Mouse (Mus musculus): Measurements from ENCODE around the gene Flt4. TPM values are rescaled to one million over a fixed set of nuclear protein-coding genes. Genes with fewer than 3 reads are reported as not detected.

The Flt4 gene
- polyA plus RNA-seq, 1 experiment = 0.02 TPM

DNA sequence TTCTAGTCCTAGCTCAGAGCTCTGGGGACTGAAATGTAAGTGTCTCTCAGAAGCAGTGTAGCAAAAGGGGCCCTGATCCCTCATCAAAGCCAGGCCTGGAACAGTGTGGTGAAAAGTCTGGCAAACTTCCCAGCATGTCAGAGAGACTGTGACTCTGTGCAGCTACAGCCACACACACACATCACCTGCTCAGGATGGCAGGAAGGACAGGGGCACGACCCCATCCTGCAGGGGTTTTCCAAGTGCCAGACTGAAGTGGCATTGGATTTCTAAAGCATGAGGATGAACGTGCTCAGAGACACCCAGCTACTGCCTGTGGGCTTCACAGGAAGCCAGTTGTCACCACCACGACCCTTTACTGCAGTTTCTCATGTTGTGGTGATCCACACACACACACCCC, 3.1 kb downstream of the Flt4 start:
- no peaks in the 10 kb centered on the region for H3K79me3 ChIP-seq (ENCODE audit: low read depth)
- H3K79me2 ChIP-seq (ENCODE audit: control insufficient read depth, insufficient read depth) = no peaks in the 10 kb centered on the region
- H3K27me3 ChIP-seq (ENCODE audit: control insufficient read depth, insufficient read depth, insufficient read length) = peaks cover 50% of the 10 kb centered on the region
- H3K4me3 ChIP-seq (ENCODE audit: insufficient read depth, poor library complexity, severe bottlenecking) = no peak overlapping the region
- TF ChIP-seq MYOG (IDR thresholded peaks at IDR 0.05; ENCODE audit: control insufficient read depth, extremely low read depth, insufficient read length) (no peak), CTCF (IDR thresholded peaks at IDR 0.05; ENCODE audit: control insufficient read depth, insufficient read depth, insufficient read length) (no peak), CEBPB (IDR thresholded peaks at IDR 0.05; ENCODE audit: low read depth) (no peak), USF1 (IDR thresholded peaks at IDR 0.05; ENCODE audit: low read depth) (no peak), FOSL1 (IDR thresholded peaks at IDR 0.05; ENCODE audit: insufficient read depth, low read length, poor library complexity, severe bottlenecking) (no peak), MYOD1 (IDR thresholded peaks at IDR 0.05; ENCODE audit: control insufficient read depth, insufficient read length, low read depth) (no peak), MAX (IDR thresholded peaks at IDR 0.05) (no peak)
- H3K36me3 ChIP-seq (ENCODE audit: control insufficient read depth, insufficient read depth) = no peaks in the 10 kb centered on the region
- H3ac ChIP-seq (ENCODE audit: control insufficient read depth, insufficient read length, low read depth) = no peak overlapping the region

DNA sequence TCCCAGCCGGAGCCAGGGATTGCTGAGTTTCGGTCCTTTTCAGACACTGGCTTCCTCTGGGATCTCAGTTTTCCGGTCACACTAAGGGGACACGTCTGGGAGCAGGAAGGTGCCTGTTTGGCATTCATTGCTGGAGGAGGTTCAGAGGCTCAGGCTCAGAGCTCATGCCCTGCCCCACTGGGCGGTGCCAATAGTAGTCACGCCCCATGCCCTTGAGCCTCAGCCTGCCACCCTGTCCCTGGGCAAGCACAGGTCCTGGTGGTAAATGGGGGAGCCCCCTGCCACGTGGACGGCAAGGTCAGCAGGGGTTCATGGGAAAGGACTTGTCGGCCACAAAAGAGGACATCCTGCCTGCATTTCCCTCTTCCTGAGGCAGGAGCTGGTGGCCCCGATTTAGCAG, 4.3 kb downstream of the Flt4 start:
- no peak overlapping the region for H3ac ChIP-seq (ENCODE audit: control insufficient read depth, insufficient read length, low read depth)
- TF ChIP-seq FOSL1 (IDR thresholded peaks at IDR 0.05; ENCODE audit: insufficient read depth, low read length, poor library complexity, severe bottlenecking) (no peak), CEBPB (IDR thresholded peaks at IDR 0.05; ENCODE audit: low read depth) (no peak), CTCF (IDR thresholded peaks at IDR 0.05; ENCODE audit: control insufficient read depth, insufficient read depth, insufficient read length) (no peak), MYOG (IDR thresholded peaks at IDR 0.05; ENCODE audit: control insufficient read depth, extremely low read depth, insufficient read length) (no peak), MYOD1 (IDR thresholded peaks at IDR 0.05; ENCODE audit: control insufficient read depth, insufficient read length, low read depth) (no peak), USF1 (IDR thresholded peaks at IDR 0.05; ENCODE audit: low read depth) (no peak), MAX (IDR thresholded peaks at IDR 0.05) (no peak)
- H3K79me2 ChIP-seq (ENCODE audit: control insufficient read depth, insufficient read depth) = no peaks in the 10 kb centered on the region
- H3K4me3 ChIP-seq (ENCODE audit: insufficient read depth, poor library complexity, severe bottlenecking) = no peak overlapping the region
- H3K36me3 ChIP-seq (ENCODE audit: control insufficient read depth, insufficient read depth) = no peaks in the 10 kb centered on the region
- H3K79me3 ChIP-seq (ENCODE audit: low read depth) = no peaks in the 10 kb centered on the region
- peaks cover 59% of the 10 kb centered on the region for H3K27me3 ChIP-seq (ENCODE audit: control insufficient read depth, insufficient read depth, insufficient read length)

DNA sequence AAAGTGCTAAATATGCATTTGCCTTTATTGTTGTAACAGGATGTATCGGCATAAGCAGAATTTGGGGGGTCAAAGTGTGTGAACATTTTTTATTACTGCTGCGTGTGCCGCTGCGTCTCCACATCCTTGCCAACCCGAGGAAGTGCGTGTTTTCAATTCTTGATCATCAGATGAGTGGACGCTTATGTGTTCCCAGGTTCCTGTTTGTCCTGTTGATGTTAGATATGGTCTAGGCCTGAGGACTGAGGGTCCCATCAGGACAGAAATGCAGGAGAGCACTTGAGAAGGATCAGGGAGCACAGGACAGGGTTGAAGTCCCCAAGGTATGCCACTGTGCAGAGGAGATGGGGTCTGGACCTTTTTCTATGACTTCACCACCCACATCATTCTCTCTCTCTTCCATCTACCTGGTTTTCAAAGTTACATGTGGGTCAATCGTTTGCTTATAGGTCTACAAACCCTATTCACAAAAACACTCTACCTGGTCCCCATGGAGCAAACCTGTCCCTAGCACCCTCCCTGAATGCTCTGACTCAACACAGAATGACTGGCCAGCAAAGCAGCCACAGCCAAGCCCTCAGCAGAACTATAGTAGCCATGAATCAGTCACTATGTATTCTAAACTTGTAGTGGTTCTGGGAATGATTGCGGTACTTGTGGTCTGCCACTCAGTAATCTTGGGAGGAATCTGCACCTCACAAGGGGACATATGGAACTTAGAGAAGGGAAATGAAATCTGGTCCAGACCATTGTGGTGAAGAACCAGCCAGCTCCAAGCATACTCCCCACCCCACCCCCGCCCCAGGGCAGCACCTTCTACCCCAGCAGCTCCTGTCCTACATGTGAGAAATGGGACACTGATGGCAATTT, 7.0 kb downstream of the Flt4 start:
- no peaks in the 10 kb centered on the region for H3K79me3 ChIP-seq (ENCODE audit: low read depth)
- H3K36me3 ChIP-seq (ENCODE audit: control insufficient read depth, insufficient read depth) = no peaks in the 10 kb centered on the region
- H3K4me3 ChIP-seq (ENCODE audit: insufficient read depth, poor library complexity, severe bottlenecking) = no peak overlapping the region
- peaks cover 65% of the 10 kb centered on the region for H3K27me3 ChIP-seq (ENCODE audit: control insufficient read depth, insufficient read depth, insufficient read length)
- TF ChIP-seq CTCF (IDR thresholded peaks at IDR 0.05; ENCODE audit: control insufficient read depth, insufficient read depth, insufficient read length) (no peak), FOSL1 (IDR thresholded peaks at IDR 0.05; ENCODE audit: insufficient read depth, low read length, poor library complexity, severe bottlenecking) (peak; percentile 44), MAX (IDR thresholded peaks at IDR 0.05) (peak; percentile 1)
- no peak overlapping the region for H3ac ChIP-seq (ENCODE audit: control insufficient read depth, insufficient read length, low read depth)
- H3K79me2 ChIP-seq (ENCODE audit: control insufficient read depth, insufficient read depth) = no peaks in the 10 kb centered on the region

DNA sequence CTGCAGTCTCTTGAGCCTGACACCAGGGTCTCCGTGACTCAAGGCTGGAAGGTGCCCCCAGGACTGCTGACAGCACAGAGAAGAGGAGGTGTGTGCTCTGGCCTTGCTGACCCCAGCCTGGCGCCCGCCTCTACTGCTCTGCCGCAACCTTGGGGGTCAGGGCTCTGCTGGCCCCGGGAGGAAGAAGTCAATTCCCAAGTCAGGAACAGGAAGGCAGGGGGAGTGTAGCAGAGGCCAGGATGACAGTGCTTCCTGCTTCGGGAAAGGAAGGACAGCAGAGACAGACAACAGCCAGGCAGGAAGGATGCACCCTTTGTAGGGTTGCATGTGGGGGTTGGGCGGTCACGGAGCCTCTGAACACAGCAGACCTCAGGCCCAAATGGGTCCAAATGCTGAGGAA, 9.4 kb downstream of the Flt4 start:
- H3K27me3 ChIP-seq (ENCODE audit: control insufficient read depth, insufficient read depth, insufficient read length) = peaks cover 62% of the 10 kb centered on the region
- H3K79me2 ChIP-seq (ENCODE audit: control insufficient read depth, insufficient read depth) = no peaks in the 10 kb centered on the region
- H3ac ChIP-seq (ENCODE audit: control insufficient read depth, insufficient read length, low read depth) = no peak overlapping the region
- no peak for TF ChIP-seq MYOG (IDR thresholded peaks at IDR 0.05; ENCODE audit: control insufficient read depth, extremely low read depth, insufficient read length)
- no peak for TF ChIP-seq CTCF (IDR thresholded peaks at IDR 0.05; ENCODE audit: control insufficient read depth, insufficient read depth, insufficient read length)
- no peak for TF ChIP-seq FOSL1 (IDR thresholded peaks at IDR 0.05; ENCODE audit: insufficient read depth, low read length, poor library complexity, severe bottlenecking)
- no peak for TF ChIP-seq USF1 (IDR thresholded peaks at IDR 0.05; ENCODE audit: low read depth)
- TF ChIP-seq CEBPB (IDR thresholded peaks at IDR 0.05; ENCODE audit: low read depth) = no peak
- TF ChIP-seq MAX (IDR thresholded peaks at IDR 0.05) = no peak
- no peak for TF ChIP-seq MYOD1 (IDR thresholded peaks at IDR 0.05; ENCODE audit: control insufficient read depth, insufficient read length, low read depth)
- no peaks in the 10 kb centered on the region for H3K36me3 ChIP-seq (ENCODE audit: control insufficient read depth, insufficient read depth)
- H3K79me3 ChIP-seq (ENCODE audit: low read depth) = no peaks in the 10 kb centered on the region
- H3K4me3 ChIP-seq (ENCODE audit: insufficient read depth, poor library complexity, severe bottlenecking) = no peak overlapping the region

DNA sequence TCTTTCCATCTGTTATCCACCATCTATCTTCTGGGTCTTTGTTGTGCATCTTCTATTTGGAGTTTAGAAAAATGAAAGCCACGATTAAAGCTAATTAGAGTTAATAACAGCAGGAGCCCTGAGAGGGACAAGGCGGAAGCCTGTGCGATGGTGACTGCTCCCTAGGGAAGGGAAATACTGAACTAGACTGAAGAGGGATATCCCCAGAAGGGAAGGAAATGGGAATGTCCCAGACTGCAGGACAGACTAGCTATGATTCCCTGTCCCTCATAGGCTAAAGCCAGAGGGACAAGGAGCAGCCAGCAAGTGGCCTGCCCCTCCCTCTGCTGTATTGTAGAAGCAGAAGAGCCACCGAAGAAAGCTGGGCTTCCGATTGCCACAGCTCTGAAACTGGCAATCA, 12.9 kb downstream of the Flt4 start:
- Histone ChIP-seq H3K4me3 (ENCODE audit: insufficient read depth, poor library complexity, severe bottlenecking) (no peak overlapping the region), H3K27me3 (ENCODE audit: control insufficient read depth, insufficient read depth, insufficient read length) (peaks cover 46% of the 10 kb centered on the region), H3K79me3 (ENCODE audit: low read depth) (no peaks in the 10 kb centered on the region), H3K79me2 (ENCODE audit: control insufficient read depth, insufficient read depth) (no peaks in the 10 kb centered on the region), H3ac (ENCODE audit: control insufficient read depth, insufficient read length, low read depth) (no peak overlapping the region), H3K36me3 (ENCODE audit: control insufficient read depth, insufficient read depth) (no peaks in the 10 kb centered on the region)
- TF ChIP-seq MAX (IDR thresholded peaks at IDR 0.05) (no peak), CEBPB (IDR thresholded peaks at IDR 0.05; ENCODE audit: low read depth) (no peak), FOSL1 (IDR thresholded peaks at IDR 0.05; ENCODE audit: insufficient read depth, low read length, poor library complexity, severe bottlenecking) (no peak), MYOD1 (IDR thresholded peaks at IDR 0.05; ENCODE audit: control insufficient read depth, insufficient read length, low read depth) (no peak), CTCF (IDR thresholded peaks at IDR 0.05; ENCODE audit: control insufficient read depth, insufficient read depth, insufficient read length) (no peak), USF1 (IDR thresholded peaks at IDR 0.05; ENCODE audit: low read depth) (no peak), MYOG (IDR thresholded peaks at IDR 0.05; ENCODE audit: control insufficient read depth, extremely low read depth, insufficient read length) (no peak)

All from C2C12 (cell line).